ENCODE assay signal across 9 mouse cellular contexts in the genomic region with DNA sequence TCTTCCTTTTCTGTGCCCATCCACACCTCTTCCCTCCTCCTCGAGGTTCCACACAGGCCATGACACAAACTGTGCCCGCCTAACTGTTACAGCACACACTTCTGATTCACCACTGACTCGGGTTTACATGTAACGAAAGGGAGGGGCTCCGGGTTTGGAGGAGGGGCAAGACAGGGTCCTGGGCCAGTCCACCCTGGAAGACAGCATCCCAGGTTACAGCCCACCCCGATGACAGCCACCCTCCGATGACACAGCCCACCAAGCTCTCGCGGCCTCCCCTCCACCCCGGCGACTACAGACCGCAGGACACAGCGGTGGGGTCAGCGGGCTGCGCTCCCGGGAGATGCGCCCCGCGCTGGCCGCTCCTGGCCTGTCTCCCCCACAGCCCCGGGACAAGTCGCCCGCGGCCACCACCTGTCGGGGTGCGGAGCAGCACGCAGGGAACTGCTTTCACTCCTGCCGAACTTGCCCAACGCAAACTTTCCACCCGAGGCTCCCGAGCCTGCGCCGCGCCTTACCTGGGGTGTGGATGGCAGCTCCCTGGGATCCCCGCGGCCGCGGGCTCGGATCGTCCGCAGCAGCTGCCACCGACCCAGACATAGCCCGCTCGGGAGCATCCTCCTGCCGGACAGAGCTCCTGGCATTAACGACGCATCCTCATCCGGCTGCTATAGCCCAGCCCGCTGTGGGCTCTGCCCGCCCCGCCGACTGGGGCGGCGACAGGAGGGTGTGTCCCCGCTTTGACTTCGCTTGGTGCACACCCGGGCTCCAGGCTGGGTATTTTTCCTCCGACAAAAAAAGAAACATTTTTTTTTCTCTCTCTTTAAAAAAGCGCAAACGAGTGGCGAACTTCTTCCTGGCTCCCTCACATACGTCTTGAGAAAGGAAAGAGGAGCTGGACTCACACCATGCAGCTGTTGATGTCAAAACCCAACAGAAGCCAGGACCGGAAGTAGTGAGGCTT. TPM values are rescaled to one million over a fixed set of nuclear protein-coding genes. Genes with fewer than 3 reads are reported as not detected.
DNase-seq lines count a peak whose midpoint lies in the region; ATAC-seq and TF ChIP-seq lines count a peak whose summit lies in the region.
"Had no signal": no experiment of that assay in that cellular context is flagged by ENCODE, and none has a peak within 500 bp of the region (broad histone marks: within the 10 kb centered on the region; RNA-seq: fewer than 3 reads in every experiment).

Gene Mcub, minus strand, starts transcription at position 775 of the 964 bp plus-strand sequence.

- no peak for TF ChIP-seq CTCF in cerebellum, adult 2 months (IDR thresholded peaks at IDR 0.05; ENCODE audit: borderline replicate concordance, insufficient read depth, low read depth, low read length)

- H3K4me2 ChIP-seq in lung, embryonic 15.5 days = peak within 1 kb of the TSS; percentile 100
- H3K4me2 ChIP-seq in neural tube, embryonic 15.5 days = peak within 1 kb of the TSS; percentile 97

- no peak for DNase-seq in cerebellum, adult 2 months
- DNase-seq in cerebellum, adult 9-10 months = no peak
- peak; percentile 65 to 78 for DNase-seq in heart, adult 18-20 months
- DNase-seq in kidney, adult 11 months = peak; percentile 16
- peak; percentile 40 for DNase-seq in urinary bladder, postnatal 14 days (ENCODE audit: low spot score)

- peak; percentile 78 for ATAC-seq in common myeloid progenitor, adult 5-6 weeks (replicated peaks; ENCODE audit: low read depth, poor library complexity, severe bottlenecking)
- peak; percentile 81; the same call in 1 of the 2 replicates for ATAC-seq in lung, embryonic 15.5 days (ENCODE audit: borderline replicate concordance, extremely low read depth, low FRiP score, low TSS enrichment)
- ATAC-seq in neural tube, embryonic 15.5 days (ENCODE audit: low FRiP score) = peak; percentile 61

- peak within 1 kb of the TSS; percentile 42 for H3K9ac ChIP-seq in lung, embryonic 15.5 days
- peak within 1 kb of the TSS; percentile 53 for H3K9ac ChIP-seq in neural tube, embryonic 15.5 days (replicated peaks)

- peaks cover 7% of the 10 kb centered on the region; the same call in 1 of the 2 replicates for H3K4me1 ChIP-seq in cerebellum, adult 2 months (ENCODE audit: control insufficient read depth, insufficient read depth, low read length)
- H3K4me1 ChIP-seq in lung, embryonic 15.5 days = peaks cover 20% of the 10 kb centered on the region
- H3K4me1 ChIP-seq in neural tube, embryonic 15.5 days = peaks cover 24% of the 10 kb centered on the region

- under 1% methylated on average over 62 of the region's 63 CpGs for WGBS in cerebellum, adult 2 months
- under 1% methylated on average over 62 of the region's 63 CpGs for WGBS in lung, embryonic 15.5 days
- under 1% methylated on average over 63 of the region's 63 CpGs for WGBS in neural tube, embryonic 15.5 days

- H3K36me3 ChIP-seq in lung, embryonic 15.5 days = no peaks in the 10 kb centered on the region
- no peaks in the 10 kb centered on the region for H3K36me3 ChIP-seq in neural tube, embryonic 15.5 days
- H3K36me3 ChIP-seq: G1E had no signal

- peaks cover 3% of the 10 kb centered on the region; the same call in 1 of the 2 replicates for H3K27me3 ChIP-seq in cerebellum, adult 2 months (ENCODE audit: control insufficient read depth, insufficient read depth, low read length)
- H3K27me3 ChIP-seq in lung, embryonic 15.5 days = peaks cover 32% of the 10 kb centered on the region
- peaks cover 22% of the 10 kb centered on the region for H3K27me3 ChIP-seq in neural tube, embryonic 15.5 days (replicated peaks)

- peak within 1 kb of the TSS; percentile 18 for H3K4me3 ChIP-seq in cerebellum, adult 2 months (replicated peaks; ENCODE audit: insufficient read depth, low read depth, low read length)
- H3K4me3 ChIP-seq in lung, embryonic 15.5 days = peak within 1 kb of the TSS; percentile 60
- H3K4me3 ChIP-seq in neural tube, embryonic 15.5 days (replicated peaks) = peak within 1 kb of the TSS; percentile 49

- no peak within 1 kb of the TSS for H3K27ac ChIP-seq in cerebellum, adult 2 months (ENCODE audit: insufficient read depth, low read length)
- H3K27ac ChIP-seq in lung, embryonic 15.5 days = no peak within 1 kb of the TSS
- H3K27ac ChIP-seq in neural tube, embryonic 15.5 days (replicated peaks) = no peak within 1 kb of the TSS

- H3K9me3 ChIP-seq in lung, embryonic 15.5 days = no peaks in the 10 kb centered on the region
- no peaks in the 10 kb centered on the region for H3K9me3 ChIP-seq in neural tube, embryonic 15.5 days (replicated peaks)

- TF ChIP-seq POLR2A in cerebellum, adult 2 months (IDR thresholded peaks at IDR 0.05; ENCODE audit: borderline replicate concordance, insufficient read depth, low read length) = no peak

RNA-seq across cellular contexts. Expression of gene Mcub, which starts in this region (rescaled TPM):
- 1.7 and 2.7 TPM in 2 replicates for polyA plus RNA-seq in cerebellum, adult 2 months (2012; rRNA removed)
- 0.78 and 2.8 TPM in 2 replicates for total RNA-seq in common myeloid progenitor, adult 5-6 weeks (2017)
- total RNA-seq in heart, adult 18-20 months (2021) = 1 to 10 TPM; 1.6 to 2.4 TPM
- polyA plus RNA-seq in lung, embryonic 15.5 days (2015; fragmentation: Nextera tagmentation; extraction: Ambion mirVana) = 3.3 and 4.9 TPM in 2 replicates
- 8.2 and 16.6 TPM in 2 replicates for polyA plus RNA-seq in neural tube, embryonic 15.5 days (2015; fragmentation: Nextera tagmentation; extraction: Ambion mirVana)
- total RNA-seq: G1E had no signal
- polyA plus RNA-seq: G1E had no signal

Comparison
In these comparisons a context has a peak if more than half of its experiments do, and no peak if none do; other contexts are left out.
1. DNase-seq: peak in heart, adult 18-20 months (2 of 2), kidney, adult 11 months (single experiment) and urinary bladder, postnatal 14 days (single experiment); none in cerebellum, adult 2 months (0 of 2) and cerebellum, adult 9-10 months (single experiment).
2. Peak in every context shown above with its lines, with median percentiles within 50 percentile points of each other: H3K4me3 ChIP-seq and ATAC-seq.